Mouse (Mus musculus): ENCODE measurements around the gene Cfl1.

- TF ChIP-seq CTCF (IDR thresholded peaks at IDR 0.05): no peak
- TF ChIP-seq EP300 (IDR thresholded peaks at IDR 0.05): no peak
Measured at GRCm38 (mm10) chr19:5513005-5513349, 22.7 kb downstream of the Cfl1 start.

Data from lung, postnatal 0 days (tissue).